Mouse (Mus musculus) lung, postnatal 0 days (tissue): Measurements from ENCODE around the gene Banp.

Experiments used
- CTCF ChIP-seq: IDR thresholded peaks from 2 replicates; pipeline ENCODE4 v1.5.1; 2016; ENCODE audit warnings: antibody characterized with exemption, mild to moderate bottlenecking
- EP300 ChIP-seq: IDR thresholded peaks from 2 replicates; pipeline ENCODE4 v1.6.1; 2016; ENCODE audit warnings: antibody characterized with exemption, mild to moderate bottlenecking, control low read depth

DNA sequence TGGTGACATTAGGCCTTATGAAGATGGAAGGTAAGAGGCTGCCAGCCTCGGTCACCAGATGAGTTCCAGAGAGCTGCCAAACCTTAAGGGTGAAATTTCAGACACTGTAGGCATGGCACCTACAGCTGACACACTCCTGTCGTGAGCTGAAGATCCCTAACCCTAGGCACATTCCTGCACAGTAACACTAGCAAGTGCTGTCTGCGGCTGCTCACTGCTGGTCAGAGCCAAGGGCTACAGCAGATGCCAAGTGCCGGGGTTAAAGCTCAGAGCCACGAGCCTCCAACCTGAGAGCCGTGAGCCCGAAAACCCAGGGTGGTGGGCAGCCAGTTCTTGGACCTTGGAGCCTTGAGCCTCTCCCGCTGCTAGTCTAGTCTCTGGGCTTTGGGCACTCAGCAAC lies 5.8 kb upstream of the Banp start:
- TF ChIP-seq CTCF (no peak), EP300 (no peak)
